Mouse (Mus musculus): ENCODE measurements around the gene Sp7.
A peak's percentile ranks its signal among the peaks of the same experiment; 100 is the strongest.

Sp7 gene

GRCm38 (mm10) chr15:102366733-102367344 lies at the start of gene Sp7:
Sp7 (minus strand) TSS chr15:102367182.
- DNase-seq = no peak

DNA sequence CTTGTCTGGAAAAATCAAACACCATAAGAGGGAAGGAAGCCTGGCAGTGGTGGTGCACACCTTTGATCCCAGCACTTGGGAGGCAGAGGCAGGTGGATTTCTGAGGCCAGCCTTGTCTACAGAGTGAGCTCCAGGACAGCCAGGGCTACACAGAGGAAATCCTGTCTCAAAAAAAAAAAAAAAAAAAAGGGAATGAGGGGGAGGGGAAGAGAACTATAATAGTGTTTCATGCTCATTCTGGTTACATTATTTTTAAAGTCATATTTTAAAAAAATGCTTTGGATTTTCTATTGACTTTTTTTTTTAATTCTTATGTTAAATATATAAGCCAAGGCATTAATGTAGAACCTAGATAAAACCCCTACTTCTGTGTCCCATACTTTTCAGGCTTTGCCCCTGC lies 46.7 kb upstream of the Sp7 start:
- DNase-seq = no peak

DNA sequence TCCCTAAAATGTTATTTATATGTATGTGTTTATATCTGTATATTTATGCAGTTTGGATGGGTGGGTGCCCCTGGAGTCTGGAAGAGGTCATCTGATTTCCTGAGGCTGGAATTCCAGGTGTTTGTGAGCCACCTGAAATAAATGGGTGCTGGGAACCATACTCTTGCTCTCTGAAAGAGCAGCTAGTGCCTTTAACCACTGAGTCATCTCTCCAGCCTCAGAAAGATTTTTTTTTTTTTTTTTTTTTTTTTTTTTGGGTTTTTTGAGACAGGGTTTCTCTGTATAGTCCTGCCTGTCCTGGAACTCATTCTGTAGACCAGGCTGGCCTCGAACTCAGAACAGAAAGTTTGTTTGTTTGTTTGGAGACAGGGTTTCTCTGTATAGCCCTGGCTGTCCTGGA lies 44.1 kb upstream of the Sp7 start:
- no peak for DNase-seq

- no peak for DNase-seq
Observed at GRCm38 (mm10) chr15:102409286-102409685, 42.3 kb upstream of the Sp7 start.

DNA sequence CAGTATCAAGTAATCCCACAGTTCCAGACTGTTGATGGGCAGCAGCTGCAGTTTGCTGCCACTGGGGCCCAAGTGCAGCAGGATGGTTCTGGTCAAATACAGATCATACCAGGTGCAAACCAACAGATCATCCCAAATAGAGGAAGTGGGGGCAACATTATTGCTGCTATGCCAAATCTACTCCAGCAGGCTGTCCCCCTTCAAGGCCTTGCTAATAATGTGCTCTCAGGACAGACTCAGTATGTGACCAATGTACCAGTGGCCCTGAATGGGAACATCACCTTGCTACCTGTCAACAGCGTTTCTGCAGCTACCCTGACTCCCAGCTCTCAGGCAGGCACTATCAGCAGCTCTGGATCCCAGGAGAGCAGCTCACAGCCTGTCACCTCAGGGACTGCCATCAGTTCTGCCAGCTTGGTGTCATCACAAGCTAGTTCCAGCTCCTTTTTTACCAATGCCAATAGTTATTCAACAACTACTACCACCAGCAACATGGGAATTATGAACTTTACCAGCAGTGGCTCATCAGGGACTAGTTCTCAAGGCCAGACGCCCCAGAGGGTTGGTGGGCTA lies 41.7 kb upstream of the Sp7 start:
- DNase-seq = no peak

GRCm38 (mm10) chr15:102407681-102408557 lies 40.9 kb upstream of the Sp7 start:
- DNase-seq = no peak

DNA sequence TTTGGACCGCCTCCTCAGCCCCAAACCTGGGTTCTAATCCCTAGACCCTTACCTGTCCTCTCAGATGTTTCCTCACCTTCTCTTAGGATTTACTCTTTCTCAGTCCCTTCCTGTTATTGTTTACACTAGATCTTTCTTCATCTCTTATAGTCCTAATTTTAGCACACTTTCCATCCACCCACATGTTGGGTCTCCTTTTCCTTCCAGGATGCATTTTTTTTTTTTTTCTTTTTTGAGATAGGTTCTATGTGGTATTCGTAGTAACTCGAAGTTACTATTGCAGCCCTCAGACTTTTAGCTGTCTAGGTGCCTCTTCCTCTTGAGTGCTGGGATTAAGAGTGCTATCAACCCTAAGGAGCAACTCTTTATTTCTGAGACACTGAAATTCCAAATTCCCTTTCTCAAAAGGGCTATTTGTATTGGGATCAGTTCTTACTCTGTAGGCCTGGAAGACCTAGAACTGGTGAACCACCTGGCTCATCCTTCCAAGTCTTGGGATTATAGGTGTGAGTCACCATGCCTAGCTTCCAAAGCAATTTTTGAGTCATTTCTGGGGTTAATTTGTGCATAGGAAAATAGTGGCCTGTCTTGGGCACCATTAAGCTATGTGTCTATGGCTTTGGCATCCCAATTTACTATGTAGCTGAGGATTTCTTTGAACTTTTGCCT lies 40.1 kb upstream of the Sp7 start:
- DNase-seq = no peak

- DNase-seq = peak; percentile 75 to 76
Observed at GRCm38 (mm10) chr15:102406196-102406911, 39.4 kb upstream of the Sp7 start.

- DNase-seq = peak; percentile 98
Observed at GRCm38 (mm10) chr15:102405489-102406195, 38.7 kb upstream of the Sp7 start, which contains the start of gene Sp1. Sp1 (plus strand) TSS chr15:102406143.

DNA sequence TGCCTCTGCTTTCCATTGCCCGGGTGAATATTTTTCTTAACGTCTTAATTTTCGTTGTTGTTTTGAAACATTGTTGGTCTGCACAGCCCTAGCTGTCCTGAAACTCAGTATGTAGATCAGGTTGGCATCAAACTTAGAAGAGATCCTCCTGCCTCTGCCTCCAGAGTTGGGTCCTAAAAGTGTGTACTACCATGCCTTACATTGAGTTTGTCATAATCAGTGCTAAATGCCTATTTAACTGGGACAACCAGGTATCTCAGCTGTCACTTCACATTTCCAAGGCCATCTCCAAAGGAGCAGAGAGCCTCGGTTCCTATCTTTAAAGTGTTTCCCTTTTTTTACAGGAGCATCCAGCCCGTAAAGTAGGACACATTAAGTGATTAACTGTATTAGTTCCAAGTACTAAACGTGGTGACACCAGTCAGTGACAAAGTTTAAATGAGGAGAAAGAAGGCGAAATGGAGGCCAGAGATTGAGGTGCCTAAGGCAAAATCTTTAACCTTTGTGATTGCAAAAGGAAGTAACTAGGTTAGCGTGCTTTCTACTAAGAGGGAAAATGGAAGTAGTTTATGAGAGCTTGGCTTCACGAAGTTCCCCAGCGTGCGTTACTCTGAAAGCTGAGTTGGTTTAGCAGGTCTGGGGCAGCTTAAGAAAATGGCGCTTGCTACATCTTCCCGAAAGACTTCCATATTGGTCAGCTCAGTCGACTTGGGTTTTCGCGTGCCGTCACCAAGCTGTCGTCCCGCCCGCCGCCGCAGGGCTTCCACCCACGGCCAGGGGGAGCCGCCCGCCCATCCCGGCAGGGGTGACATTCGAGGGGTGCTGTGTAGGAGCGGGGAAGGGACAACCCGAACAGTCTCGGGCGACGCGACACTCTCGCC lies 37.9 kb upstream of the Sp7 start:
- peak in 1 of 2 experiments; percentile 10 for DNase-seq

DNA sequence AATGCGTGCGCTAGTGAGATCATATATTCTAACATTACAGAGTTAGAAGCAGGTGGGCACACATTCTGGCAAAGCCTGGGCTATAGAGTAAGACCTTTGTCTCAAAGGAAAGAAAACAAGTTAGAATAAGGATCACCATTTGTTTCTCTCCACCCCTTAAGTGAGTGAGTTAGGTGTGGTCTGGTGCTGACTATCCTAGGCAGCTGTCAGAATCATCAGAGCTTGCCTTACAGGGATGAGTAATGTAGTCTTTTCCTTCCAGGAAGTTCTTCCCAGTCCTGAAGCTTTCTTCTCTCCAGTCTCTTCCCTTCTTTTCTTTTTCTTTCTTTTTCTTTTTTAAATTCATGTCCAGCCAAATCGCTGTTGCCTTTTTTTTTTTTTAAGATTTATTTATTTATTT lies 35.2 kb upstream of the Sp7 start:
- no peak for DNase-seq

- DNase-seq = no peak
Observed at GRCm38 (mm10) chr15:102401278-102401677, 34.3 kb upstream of the Sp7 start.

- no peak for DNase-seq
Observed at GRCm38 (mm10) chr15:102400476-102401045, 33.6 kb upstream of the Sp7 start.

GRCm38 (mm10) chr15:102399229-102400221 lies 32.5 kb upstream of the Sp7 start:
- DNase-seq = peak; percentile 47 to 55

DNA sequence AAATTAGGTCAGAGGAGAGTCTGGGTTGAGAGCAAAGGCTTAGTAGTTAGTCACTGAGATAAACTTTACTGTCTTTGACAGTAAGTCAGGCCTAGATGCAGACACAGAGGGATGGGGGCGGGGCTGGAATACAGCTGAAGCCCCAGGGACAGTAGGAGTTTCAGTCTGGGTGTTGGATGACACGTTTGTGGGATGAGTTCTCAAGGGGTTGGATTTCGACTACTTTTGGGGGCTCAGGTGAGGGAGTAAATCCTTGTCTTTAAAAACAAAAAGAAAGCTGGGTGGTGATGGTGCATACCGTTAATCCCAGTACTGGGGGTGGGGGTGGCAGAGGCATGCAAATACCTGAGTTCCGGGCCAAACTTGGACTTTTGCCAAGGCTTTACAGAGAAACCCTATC lies 31.6 kb upstream of the Sp7 start:
- DNase-seq = peak in 1 of 2 experiments; percentile 17

DNA sequence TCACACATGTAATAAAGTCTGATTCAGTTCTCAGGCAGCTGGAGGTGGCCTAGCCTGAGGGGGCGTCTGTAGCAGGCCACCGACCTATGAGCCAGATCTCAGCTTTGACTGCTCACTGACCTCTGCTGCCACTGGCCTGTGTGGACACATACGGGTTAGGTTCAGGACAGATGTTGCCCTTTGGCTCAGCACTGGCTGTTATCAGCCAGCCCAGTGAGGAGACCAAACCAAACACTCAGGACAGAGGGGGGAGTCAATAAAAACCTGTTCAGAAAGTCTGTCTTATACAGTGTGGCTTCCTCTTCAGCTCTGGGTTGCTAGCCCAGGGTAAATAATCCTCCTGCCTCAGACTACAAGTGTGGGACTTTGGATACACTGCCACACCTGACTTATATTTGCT lies 28.1 kb upstream of the Sp7 start:
- DNase-seq = no peak

DNA sequence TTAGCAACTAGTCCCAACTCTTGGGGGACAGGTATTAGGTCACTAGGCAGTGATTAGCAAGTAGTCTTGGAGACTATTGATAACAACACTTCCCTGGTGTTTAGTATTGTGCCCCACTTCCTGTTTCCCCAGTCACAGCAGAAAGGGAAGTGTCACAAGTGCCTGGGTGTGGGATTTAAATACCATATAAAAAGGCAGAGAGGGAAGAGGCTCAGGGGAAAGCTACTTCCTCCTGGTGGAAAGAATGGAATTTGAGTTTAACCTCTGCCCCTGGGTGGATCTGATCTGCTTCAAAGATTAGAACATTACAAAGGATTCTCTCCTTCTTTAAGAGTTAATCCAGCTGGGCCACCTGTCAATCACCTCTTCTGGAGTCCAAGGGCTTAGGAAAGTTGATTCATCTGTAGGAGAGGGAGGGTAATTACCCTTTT lies 26.6 kb upstream of the Sp7 start:
- DNase-seq = no peak

DNA sequence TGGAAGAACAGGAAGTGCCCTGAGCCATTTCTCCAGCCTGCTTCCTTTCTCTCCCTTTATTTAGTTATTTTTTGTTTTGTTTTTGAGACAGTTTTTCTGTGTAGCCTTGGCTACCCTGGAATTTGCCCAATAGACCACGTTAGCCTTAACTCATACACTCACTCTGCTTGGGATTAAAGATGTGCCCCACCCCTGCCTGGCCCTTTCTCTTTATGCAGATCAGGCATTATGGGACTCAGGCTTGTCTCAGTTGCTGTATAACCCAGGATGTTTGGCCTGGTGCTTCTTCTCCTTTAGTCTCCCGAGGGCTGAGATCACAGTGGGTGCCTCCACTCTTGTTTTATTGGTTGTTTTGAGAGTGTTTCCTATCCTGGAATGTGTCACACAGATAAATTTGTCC lies 25.5 kb upstream of the Sp7 start:
- no peak for DNase-seq

GRCm38 (mm10) chr15:102388942-102389341 lies 22.0 kb upstream of the Sp7 start:
- DNase-seq = no peak
